Mouse (Mus musculus) left cerebral cortex, postnatal 14 days (tissue): Measurements from ENCODE around the gene Olfr718-ps1. TPM values are rescaled to one million over a fixed set of nuclear protein-coding genes. Genes with fewer than 3 reads are reported as not detected.

Experiments
- microRNA-seq, 2 experiments: library from miRNA; unstranded; fragments of <30 nt; microRNA quantifications; one replicate each; pipeline ENCODE4 v1.2.0; 2022
- total RNA-seq, 2 experiments: library from RNA; stranded (reverse); gene quantifications; 2 replicates each; pipeline ENCODE4 v1.2.3; 2021

Olfr718-ps1 gene
- total RNA-seq, 2 experiments from 2014 or later: 0.11 to 0.13 TPM

Small RNA genes lying within 50 kb of the gene (microRNA-seq; reads per million reads assigned to microRNA genes)
- 0 reads per million in 2 experiments for gene Gm44405

Other genes starting within 250 kb of the Olfr718-ps1 start
- 1,000 to 10,000 TPM; 3,011 to 3,018 TPM for gene Actb, start 240.8 kb downstream of the Olfr718-ps1 start, total RNA-seq
- 100 to 1,000 TPM; 408 to 429 TPM for gene Fscn1, start 187.2 kb downstream of the Olfr718-ps1 start, total RNA-seq
- 10 to 100 TPM; 38.8 to 41.0 TPM for gene Rnf216, start 34.6 kb downstream of the Olfr718-ps1 start, total RNA-seq
- gene Rbak, start 33.2 kb upstream of the Olfr718-ps1 start, total RNA-seq: 10 to 100 TPM; 15.2 to 15.6 TPM
- not detected for gene Spdye4b, start 33.4 kb upstream of the Olfr718-ps1 start, total RNA-seq
- not detected for gene Spdye4a, start 79.3 kb upstream of the Olfr718-ps1 start, total RNA-seq
- 10 to 100 TPM; 24.6 to 28.2 TPM for gene Zfp12, start 87.6 kb upstream of the Olfr718-ps1 start, total RNA-seq
- gene Zfp316, start 122.4 kb upstream of the Olfr718-ps1 start, total RNA-seq: 10 to 100 TPM; 20.1 to 20.5 TPM
- gene Zfp853, start 146.0 kb upstream of the Olfr718-ps1 start, total RNA-seq: 1 to 10 TPM; 7.8 to 8.3 TPM
- gene E130309D02Rik, start 167.8 kb upstream of the Olfr718-ps1 start, total RNA-seq: 10 to 100 TPM; 22.2 to 22.3 TPM
- gene Zdhhc4, start 181.7 kb upstream of the Olfr718-ps1 start, total RNA-seq: 10 to 100 TPM; 35.8 to 37.4 TPM
- 1 to 10 TPM; 1.4 to 1.9 TPM for gene Grid2ip, start 209.8 kb upstream of the Olfr718-ps1 start, total RNA-seq